Mouse (Mus musculus): ENCODE measurements around the gene Plxnc1.

- TF ChIP-seq CHD1 (IDR thresholded peaks at IDR 0.05; ENCODE audit: low read depth, low read length) = no peak
- no peak for TF ChIP-seq ZNF384 (IDR thresholded peaks at IDR 0.05; ENCODE audit: low read depth, low read length)
- no peak for TF ChIP-seq TBP (conservative IDR thresholded peaks at IDR 0.05; ENCODE audit: low read depth, low read length)
- no peak for TF ChIP-seq CTCF (conservative IDR thresholded peaks at IDR 0.05 in 1 of 2, IDR thresholded peaks at IDR 0.05 in 1 of 2; ENCODE audit: low read depth in 2 of 2, low read length in 2 of 2)
- TF ChIP-seq POLR2A (IDR thresholded peaks at IDR 0.05; ENCODE audit: low read depth, low read length) = no peak
- no peak for TF ChIP-seq UBTF (IDR thresholded peaks at IDR 0.05; ENCODE audit: low read depth, low read length)
- no peak for TF ChIP-seq MYC (IDR thresholded peaks at IDR 0.05; ENCODE audit: low read depth, low read length)
- TF ChIP-seq MXI1 (IDR thresholded peaks at IDR 0.05; ENCODE audit: low read depth, low read length) = no peak
- no peak for TF ChIP-seq ELF1 (IDR thresholded peaks at IDR 0.05; ENCODE audit: low read depth, low read length)
- no peak for TF ChIP-seq USF1 (IDR thresholded peaks at IDR 0.05; ENCODE audit: low read depth, low read length)
- TF ChIP-seq KAT2A (IDR thresholded peaks at IDR 0.05; ENCODE audit: insufficient replicate concordance, low read length) = no peak
- no peak for TF ChIP-seq MAX (IDR thresholded peaks at IDR 0.05; ENCODE audit: low read length)
These were observed 173.1 kb downstream of the Plxnc1 start for GRCm38 (mm10) chr10:94771496-94771895.

Measured in CH12.LX (cell line).